Mouse (Mus musculus) MEL (cell line): ENCODE data around the gene Dgkb.

Source experiments
- CHD2 ChIP-seq: IDR thresholded peaks from 2 replicates; pipeline ENCODE4 v1.6.1; 2011; ENCODE audit warnings: low read length, improper control_type of control experiment
- CTCF ChIP-seq, 3 experiments: IDR thresholded peaks in 2 of 3; conservative IDR thresholded peaks in 1 of 3; 2 replicates each; pipeline ENCODE4 v1.5.1; 2011 to 2012; ENCODE audit warnings: low read length in 3 of 3, low read depth in 2 of 3, mild to moderate bottlenecking in 2 of 3, improper control_type of control experiment in 1 of 3, inconsistent platforms in 1 of 3, mixed read lengths in 1 of 3, moderate library complexity in 1 of 3; ENCODE audit not compliant: control insufficient read depth in 1 of 3, insufficient read depth in 1 of 3, poor library complexity in 1 of 3, severe bottlenecking in 1 of 3
- ELF1 ChIP-seq: IDR thresholded peaks from 2 replicates; pipeline ENCODE4 v1.6.1; 2014; ENCODE audit warnings: low read depth, mild to moderate bottlenecking, inconsistent platforms, low read length, improper control_type of control experiment, moderate library complexity
- GABPA ChIP-seq: IDR thresholded peaks from 2 replicates; pipeline ENCODE4 v1.6.1; 2012; ENCODE audit warnings: low read depth, mild to moderate bottlenecking, inconsistent platforms, low read length, improper control_type of control experiment, moderate library complexity
- GATA1 ChIP-seq: IDR thresholded peaks from 2 replicates; pipeline ENCODE4 v1.6.1; 2011; ENCODE audit warnings: low read depth, low read length, improper control_type of control experiment
- MAX ChIP-seq: IDR thresholded peaks from 2 replicates; pipeline ENCODE4 v1.6.1; 2011; ENCODE audit warnings: low read length, improper control_type of control experiment
- MXI1 ChIP-seq: IDR thresholded peaks from 2 replicates; pipeline ENCODE4 v1.6.1; 2011; ENCODE audit warnings: mild to moderate bottlenecking, low read depth, low read length, improper control_type of control experiment
- SIN3A ChIP-seq: IDR thresholded peaks from 2 replicates; pipeline ENCODE4 v1.6.1; 2012; ENCODE audit warnings: low read length, improper control_type of control experiment, inconsistent platforms
- UBTF ChIP-seq: IDR thresholded peaks from 2 replicates; pipeline ENCODE4 v1.6.1; 2012; ENCODE audit warnings: low read depth, mild to moderate bottlenecking, inconsistent platforms, low read length, improper control_type of control experiment, moderate library complexity, borderline replicate concordance; ENCODE audit not compliant: insufficient read depth
- ZNF384 ChIP-seq: IDR thresholded peaks from 2 replicates; pipeline ENCODE4 v1.6.1; 2012; ENCODE audit warnings: low read depth, mild to moderate bottlenecking, inconsistent platforms, low read length, improper control_type of control experiment

DNA sequence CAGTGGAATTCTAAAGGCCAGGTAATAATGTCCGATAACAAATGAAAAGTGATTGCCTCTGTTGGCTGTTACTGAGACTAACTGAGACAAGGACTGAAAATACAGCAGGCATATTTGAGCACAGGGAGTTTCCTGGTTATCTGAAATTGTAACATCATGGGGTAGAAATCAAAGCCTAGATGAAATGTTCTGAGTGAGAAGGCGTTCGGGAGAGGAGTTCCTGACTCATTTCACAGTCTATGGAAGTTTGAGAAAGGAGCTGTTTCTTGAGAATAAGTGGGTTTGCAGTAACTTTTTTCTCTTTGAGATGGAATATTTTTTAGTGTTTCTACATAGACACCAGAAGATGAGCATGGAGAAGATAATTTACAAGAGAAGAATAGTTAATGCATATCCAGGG, 73.8 kb downstream of the Dgkb start:
- TF ChIP-seq SIN3A (no peak), UBTF (no peak), CHD2 (no peak), CTCF (IDR thresholded peaks at IDR 0.05 in 2 of 3, conservative IDR thresholded peaks at IDR 0.05 in 1 of 3; ENCODE audit: control insufficient read depth in 1 of 3, insufficient read depth in 1 of 3, low read depth in 2 of 3, low read length in 3 of 3, poor library complexity in 1 of 3, severe bottlenecking in 1 of 3) (no peak), MAX (no peak), ELF1 (no peak), ZNF384 (no peak), GATA1 (no peak), GABPA (no peak), MXI1 (no peak)
